Mouse (Mus musculus) CH12.LX (cell line): ENCODE measurements around the gene Ikzf5. TPM values are rescaled to one million over a fixed set of nuclear protein-coding genes. Genes with fewer than 3 reads are reported as not detected.

ENCODE experiments used
- DNase-seq: peaks from one replicate; pipeline ENCODE4 v3.0.0-alpha.2; 2013; ENCODE audit errors: extremely low read depth
- H3K27ac ChIP-seq: 2 replicates; pipeline ENCODE4 v1.5.1; 2012; ENCODE audit warnings: low read depth, mild to moderate bottlenecking, control low read depth, moderate library complexity; ENCODE audit not compliant: insufficient read depth
- H3K27me3 ChIP-seq: replicated peaks from 2 replicates; pipeline ENCODE3; 2012; ENCODE audit warnings: inconsistent platforms
- H3K36me3 ChIP-seq, 2 experiments: replicated peaks in 1 of 2; 2 replicates each; pipeline versions ENCODE3 to v1.6.1; 2012; ENCODE audit warnings: inconsistent platforms in 1 of 2, low read length in 1 of 2, mild to moderate bottlenecking in 1 of 2, mixed read lengths in 1 of 2, moderate library complexity in 1 of 2; ENCODE audit not compliant: control insufficient read depth in 1 of 2, insufficient read depth in 1 of 2
- H3K4me1 ChIP-seq, 2 experiments: 2 replicates each; pipeline ENCODE4 v1.6.1; 2012; ENCODE audit warnings: inconsistent platforms in 1 of 2, moderate library complexity in 1 of 2; ENCODE audit not compliant: insufficient read depth in 2 of 2, control insufficient read depth in 1 of 2
- H3K4me2 ChIP-seq: 2 replicates; pipeline ENCODE4 v1.6.1; 2012; ENCODE audit warnings: low read depth, mild to moderate bottlenecking, control low read depth; ENCODE audit not compliant: poor library complexity, insufficient read depth, severe bottlenecking
- H3K4me3 ChIP-seq, 3 experiments: fragments of 150-350 bp in 1 of 3; sonication (generic) in 1 of 3; replicated peaks in 1 of 3; 2 replicates each; pipeline versions ENCODE3 to v1.5.1; 2011 to 2012; ENCODE audit warnings: low read depth in 2 of 3, low read length in 2 of 3, mild to moderate bottlenecking in 2 of 3, moderate library complexity in 2 of 3, control low read depth in 1 of 3, improper control_type of control experiment in 1 of 3, inconsistent platforms in 1 of 3, mixed read lengths in 1 of 3; ENCODE audit not compliant: poor library complexity in 1 of 3
- H3K79me2 ChIP-seq: replicated peaks from 2 replicates; pipeline ENCODE4 v1.6.1; 2012; ENCODE audit warnings: mild to moderate bottlenecking, moderate library complexity; ENCODE audit not compliant: control insufficient read depth, poor library complexity, insufficient read depth, severe bottlenecking; ENCODE audit errors: extremely low read depth
- H3K9ac ChIP-seq: 2 replicates; pipeline ENCODE4 v1.6.1; 2012; ENCODE audit warnings: low read depth, mild to moderate bottlenecking, control low read depth, moderate library complexity; ENCODE audit not compliant: insufficient read depth
- H3K9me3 ChIP-seq: replicated peaks from 2 replicates; pipeline ENCODE3; 2012; ENCODE audit warnings: low read length, inconsistent platforms, mixed read lengths
- BHLHE40 ChIP-seq: IDR thresholded peaks from 2 replicates; pipeline ENCODE4 v1.6.1; 2011; ENCODE audit warnings: mild to moderate bottlenecking, low read depth, low read length, improper control_type of control experiment
- CHD2 ChIP-seq: IDR thresholded peaks from 2 replicates; pipeline ENCODE4 v1.6.1; 2011; ENCODE audit warnings: low read length, improper control_type of control experiment
- CTCF ChIP-seq, 2 experiments: IDR thresholded peaks in 1 of 2; conservative IDR thresholded peaks in 1 of 2; 2 replicates each; pipeline ENCODE4 v1.5.1; 2011 to 2012; ENCODE audit warnings: low read depth in 2 of 2, low read length in 2 of 2, improper control_type of control experiment in 1 of 2, inconsistent platforms in 1 of 2, mild to moderate bottlenecking in 1 of 2, moderate library complexity in 1 of 2
- ELF1 ChIP-seq: IDR thresholded peaks from 2 replicates; pipeline ENCODE4 v1.6.1; 2014; ENCODE audit warnings: low read depth, mild to moderate bottlenecking, inconsistent platforms, low read length, improper control_type of control experiment
- ETS1 ChIP-seq: conservative IDR thresholded peaks from 2 replicates; pipeline ENCODE4 v1.6.1; 2012; ENCODE audit warnings: low read depth, mild to moderate bottlenecking, inconsistent platforms, low read length, improper control_type of control experiment, moderate library complexity
- GABPA ChIP-seq: IDR thresholded peaks from 2 replicates; pipeline ENCODE4 v1.6.1; 2012; ENCODE audit warnings: low read depth, low read length, improper control_type of control experiment, inconsistent platforms; ENCODE audit not compliant: insufficient replicate concordance
- HCFC1 ChIP-seq: IDR thresholded peaks from 2 replicates; pipeline ENCODE4 v1.6.1; 2012; ENCODE audit warnings: low read depth, mild to moderate bottlenecking, inconsistent platforms, low read length, improper control_type of control experiment
- KAT2A ChIP-seq: IDR thresholded peaks from 2 replicates; pipeline ENCODE4 v1.6.1; 2012; ENCODE audit warnings: low read length, improper control_type of control experiment, inconsistent platforms; ENCODE audit not compliant: insufficient replicate concordance
- MAFK ChIP-seq: IDR thresholded peaks from 2 replicates; pipeline ENCODE4 v1.6.1; 2011; ENCODE audit warnings: low read length, improper control_type of control experiment; ENCODE audit not compliant: insufficient replicate concordance
- MAX ChIP-seq: IDR thresholded peaks from 2 replicates; pipeline ENCODE4 v1.6.1; 2011; ENCODE audit warnings: low read length, improper control_type of control experiment
- MEF2A ChIP-seq: IDR thresholded peaks from 2 replicates; pipeline ENCODE4 v1.6.1; 2014; ENCODE audit warnings: low read depth, mild to moderate bottlenecking, inconsistent platforms, low read length, improper control_type of control experiment, borderline replicate concordance
- MYC ChIP-seq: IDR thresholded peaks from 2 replicates; pipeline ENCODE4 v1.6.1; 2011; ENCODE audit warnings: low read depth, mild to moderate bottlenecking, improper control_type of control experiment, low read length
- POLR2A ChIP-seq: IDR thresholded peaks from 2 replicates; pipeline ENCODE4 v1.6.1; 2011; ENCODE audit warnings: low read depth, mild to moderate bottlenecking, improper control_type of control experiment, low read length
- RAD21 ChIP-seq: IDR thresholded peaks from 2 replicates; pipeline ENCODE4 v1.6.1; 2011; ENCODE audit warnings: low read depth, mild to moderate bottlenecking, low read length, improper control_type of control experiment, moderate library complexity
- RCOR1 ChIP-seq: conservative IDR thresholded peaks from 2 replicates; pipeline ENCODE4 v1.6.1; 2012; ENCODE audit warnings: low read depth, mild to moderate bottlenecking, inconsistent platforms, low read length, improper control_type of control experiment
- SMC3 ChIP-seq: IDR thresholded peaks from 2 replicates; pipeline ENCODE4 v1.6.1; 2011; ENCODE audit warnings: low read depth, low read length, improper control_type of control experiment
- TBP ChIP-seq: conservative IDR thresholded peaks from 2 replicates; pipeline ENCODE4 v1.6.1; 2011; ENCODE audit warnings: low read depth, low read length, improper control_type of control experiment
- TCF12 ChIP-seq: IDR thresholded peaks from 2 replicates; pipeline ENCODE4 v1.6.1; 2014; ENCODE audit warnings: low read depth, mild to moderate bottlenecking, inconsistent platforms, low read length, improper control_type of control experiment
- UBTF ChIP-seq: IDR thresholded peaks from 2 replicates; pipeline ENCODE4 v1.6.1; 2012; ENCODE audit warnings: low read depth, mild to moderate bottlenecking, inconsistent platforms, low read length, improper control_type of control experiment, moderate library complexity
- USF2 ChIP-seq: conservative IDR thresholded peaks from 2 replicates; pipeline ENCODE4 v1.6.1; 2011; ENCODE audit warnings: low read depth, low read length, improper control_type of control experiment
- ZC3H11A ChIP-seq: IDR thresholded peaks from 2 replicates; pipeline ENCODE4 v1.6.1; 2012; ENCODE audit warnings: low read depth, mild to moderate bottlenecking, inconsistent platforms, low read length, improper control_type of control experiment
- ZKSCAN1 ChIP-seq: IDR thresholded peaks from 2 replicates; pipeline ENCODE4 v1.6.1; 2012; ENCODE audit warnings: low read depth, inconsistent platforms, low read length, improper control_type of control experiment, borderline replicate concordance
- dilution Hi-C: fragments of 300-500 bp; cut with MboI; formaldehyde crosslinking; loops from 2 replicates; pipeline ENCODE4 v1.14.3; 2020; ENCODE audit warnings: low sequenced_read_pairs; ENCODE audit not compliant: extremely low pct_unique_long_range_greater_than_20kb, extremely low pct_ligation_motif_present
- in situ Hi-C: fragments of 300-500 bp; cut with MboI; formaldehyde crosslinking; loops from 3 replicates; pipeline ENCODE4 v1.14.3; 2019; ENCODE audit warnings: low sequenced_read_pairs, low pct_ligation_motif_present, low pct_unique_long_range_greater_than_20kb, mixed read lengths
- polyA plus RNA-seq: library from polyadenylated mRNA; unstranded; fragments of >175 nt; gene quantifications from 2 replicates; pipeline ENCODE4 v1.2.1, GENCODE M21; 2012; ENCODE audit warnings: low read depth; ENCODE audit not compliant: insufficient read length
- total RNA-seq, 2 experiments: library from RNA; depleted of rRNA; stranded (reverse); fragments of 300-350 nt in 1 of 2; fragments of >200 nt in 1 of 2; gene quantifications; 2 replicates each; pipeline ENCODE4 v1.2.3; 2012 to 2014

The Ikzf5 gene
- total and polyA plus RNA-seq, 3 experiments: 4.7 to 18.5 (median 8.1) TPM

DNA sequence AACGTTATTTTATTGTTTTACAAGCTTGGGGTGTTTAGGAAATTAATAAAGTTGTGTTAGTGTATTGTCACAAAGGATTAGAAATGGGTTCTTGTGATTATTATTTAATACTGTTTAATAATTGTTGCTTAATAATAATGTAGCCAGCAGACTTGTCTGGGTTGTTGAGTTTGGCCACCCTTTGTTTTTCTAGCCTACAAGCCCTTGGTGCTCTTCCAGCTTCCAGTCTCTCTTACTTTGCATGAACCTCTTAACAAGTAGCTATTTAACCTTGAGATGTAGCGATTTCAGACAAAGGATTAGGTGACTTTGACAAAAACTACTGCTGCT is 1.6 kb upstream of the Ikzf5 start:
- Histone ChIP-seq H3K27me3 (peaks cover 15% of the 10 kb centered on the region), H3K9me3 (no peaks in the 10 kb centered on the region), H3K4me1 (peaks cover 0 to 16% of the 10 kb centered on the region in 2 experiments; a peak in 3 of 4 replicates), H3K36me3 (peaks cover 0 to 4% of the 10 kb centered on the region in 2 experiments)
- in situ Hi-C loops (no loop called here), dilution Hi-C loops (no loop called here)
- TF ChIP-seq ELF1 (no peak), KAT2A (no peak), POLR2A (no peak), USF2 (no peak), RCOR1 (no peak), ZKSCAN1 (no peak), CHD2 (no peak), BHLHE40 (no peak), ZC3H11A (no peak), TBP (no peak), MAFK (no peak), ETS1 (no peak), MYC (no peak), CTCF (conservative IDR thresholded peaks at IDR 0.05 in 1 of 2, IDR thresholded peaks at IDR 0.05 in 1 of 2; ENCODE audit: low read depth in 2 of 2, low read length in 2 of 2) (no peak)
- TF ChIP-seq, all 38 proteins: peak for 0
- Histone ChIP-seq H3K79me2 (peaks cover 16% of the 10 kb centered on the region), H3K9ac (no peak overlapping the region), H3K4me2 (no peak overlapping the region), H3K27ac (no peak overlapping the region), H3K4me3 (no peak overlapping the region)
- DNase-seq: no peak

DNA sequence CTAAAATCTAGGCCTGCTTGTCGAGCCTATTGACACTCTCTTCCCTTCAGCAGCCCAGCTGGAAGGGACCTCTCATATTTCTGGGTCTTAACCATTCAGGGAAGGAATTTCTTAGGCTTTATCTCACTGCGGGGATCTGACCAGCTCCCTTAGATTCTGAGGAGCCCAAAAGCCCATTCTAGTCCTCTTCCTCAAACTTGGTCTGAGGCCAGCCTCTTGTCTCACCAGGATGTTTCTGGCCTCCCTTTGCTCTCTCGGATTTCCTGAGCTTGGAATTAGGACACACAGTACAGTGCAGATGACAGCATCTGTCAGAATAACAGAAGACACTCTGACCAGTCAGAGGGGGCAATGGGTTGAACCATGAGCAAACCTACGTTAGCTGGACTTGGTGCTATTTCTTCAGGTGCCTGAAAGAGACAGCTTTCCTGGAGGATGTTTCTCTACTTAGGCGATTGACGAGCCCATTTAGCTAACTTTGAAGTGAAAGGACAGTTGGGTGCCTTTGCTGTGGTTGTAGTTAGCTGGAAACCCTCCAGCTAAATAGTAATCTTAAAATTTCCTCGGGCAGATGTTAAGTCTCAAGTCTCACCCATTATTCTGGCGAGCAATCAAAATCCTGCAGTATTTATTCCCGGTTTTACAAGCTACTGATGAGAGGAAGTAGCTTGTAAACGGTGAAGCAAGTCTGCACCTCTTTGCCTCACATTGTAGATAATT is 1.1 kb upstream of the Ikzf5 start:
- DNase-seq: no peak
- Histone ChIP-seq H3K27me3 (peaks cover 15% of the 10 kb centered on the region), H3K36me3 (peaks cover 0 to 4% of the 10 kb centered on the region in 2 experiments), H3K4me1 (peaks cover 0 to 16% of the 10 kb centered on the region in 2 experiments; a peak in 3 of 4 replicates), H3K9ac (peak overlapping the region; percentile 76), H3K79me2 (peaks cover 16% of the 10 kb centered on the region), H3K4me2 (peak overlapping the region; percentile 58), H3K27ac (no peak overlapping the region), H3K4me3 (peak overlapping the region in 2 of 3 experiments; percentile 35 to 80), H3K9me3 (no peaks in the 10 kb centered on the region)
- in situ Hi-C loops (no loop called here), dilution Hi-C loops (no loop called here)
- TF ChIP-seq CHD2 (no peak), HCFC1 (no peak), TBP (no peak), TCF12 (no peak), MEF2A (no peak), POLR2A (no peak), GABPA (no peak), MYC (no peak), MAX (no peak), RAD21 (no peak), SMC3 (no peak), ETS1 (no peak), UBTF (no peak), ELF1 (no peak)
